Mouse (Mus musculus): ENCODE measurements around the gene Zc2hc1c. TPM values are rescaled to one million over a fixed set of nuclear protein-coding genes. Genes with fewer than 3 reads are reported as not detected.

Zc2hc1c gene
- polyA plus RNA-seq, 1 experiment from 2014 or later = 1.9 TPM

- no peaks in the 10 kb centered on the region for H3K9me3 ChIP-seq
- WGBS = 50% methylated on average over 4 of the region's 5 CpGs
- H3K27me3 ChIP-seq = no peaks in the 10 kb centered on the region
- H3K27ac ChIP-seq = peak overlapping the region; percentile 84; the same call in 1 of the 2 replicates
- peaks cover 30% of the 10 kb centered on the region for H3K4me1 ChIP-seq
- H3K36me3 ChIP-seq = no peaks in the 10 kb centered on the region
- no peak overlapping the region for H3K4me3 ChIP-seq
- no peak overlapping the region for H3K9ac ChIP-seq
- no peak for ATAC-seq (ENCODE audit: insufficient number of reproducible peaks, low FRiP score, low TSS enrichment, low read depth)
- no peak overlapping the region for H3K4me2 ChIP-seq
Observed at GRCm38 (mm10) chr12:85286941-85287340, 1.4 kb upstream of the Zc2hc1c start.

DNA sequence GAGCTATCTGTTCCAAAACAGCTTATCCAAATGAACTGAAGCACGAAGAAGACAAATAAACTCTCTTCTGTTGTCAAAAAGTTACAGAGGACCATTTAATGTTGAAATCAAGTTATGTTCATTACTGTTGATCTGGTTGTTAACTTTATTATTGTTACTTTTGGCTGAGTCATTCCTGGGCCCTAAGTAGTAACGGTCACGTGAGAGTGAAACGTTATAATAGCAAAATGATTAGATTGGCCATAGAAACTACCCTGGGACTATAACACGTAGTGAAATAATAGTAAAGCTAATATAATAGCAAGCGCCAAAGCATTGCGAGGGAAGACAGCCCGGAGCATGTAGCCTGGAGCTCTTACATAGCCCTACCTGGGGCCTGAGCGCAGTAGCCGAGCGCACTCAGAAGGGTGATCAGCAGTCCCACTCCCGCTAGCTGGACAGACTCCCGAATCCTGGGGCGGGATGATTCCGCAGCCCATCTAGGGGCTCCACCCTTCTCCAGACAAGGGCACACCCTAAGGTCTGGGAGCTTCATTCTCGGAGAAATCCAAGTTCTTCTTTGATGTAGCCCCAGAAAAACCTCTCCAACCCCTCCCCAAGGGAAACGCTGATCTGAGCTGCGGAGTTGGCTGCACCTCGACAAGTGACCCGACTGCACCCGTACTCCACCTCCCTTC lies 444 bp upstream of the Zc2hc1c start, which contains the start of gene Acyp1:
TSS of gene Acyp1 (minus strand) at position 630 of the 677 bp plus-strand sequence.
- 6% methylated on average over 21 of the region's 21 CpGs for WGBS
- H3K4me1 ChIP-seq = peaks cover 30% of the 10 kb centered on the region
- peak within 1 kb of the TSS; percentile 45 for H3K4me3 ChIP-seq
- ATAC-seq (ENCODE audit: insufficient number of reproducible peaks, low FRiP score, low TSS enrichment, low read depth) = peak; percentile 82
- peak within 1 kb of the TSS; percentile 18; the same call in 1 of the 2 replicates for H3K9ac ChIP-seq
- no peaks in the 10 kb centered on the region for H3K9me3 ChIP-seq
- H3K36me3 ChIP-seq = no peaks in the 10 kb centered on the region
- peak within 1 kb of the TSS; percentile 83 for H3K4me2 ChIP-seq
- peak within 1 kb of the TSS; percentile 84 for H3K27ac ChIP-seq
- H3K27me3 ChIP-seq = no peaks in the 10 kb centered on the region

GRCm38 (mm10) chr12:85289157-85290000 lies 988 bp downstream of the Zc2hc1c start:
- Histone ChIP-seq H3K4me2 (peak overlapping the region; percentile 83), H3K4me3 (peak overlapping the region; percentile 45), H3K27ac (peak overlapping the region; percentile 81), H3K36me3 (no peaks in the 10 kb centered on the region), H3K9ac (0 out of 2 replicates have a peak overlapping the region, but pooled peaks have one; percentile 8), H3K9me3 (no peaks in the 10 kb centered on the region), H3K4me1 (peaks cover 30% of the 10 kb centered on the region), H3K27me3 (no peaks in the 10 kb centered on the region)
- WGBS = 32% methylated on average over 24 of the region's 24 CpGs
- ATAC-seq (ENCODE audit: insufficient number of reproducible peaks, low FRiP score, low TSS enrichment, low read depth) = peak; percentile 60

GRCm38 (mm10) chr12:85290633-85291032 lies 2.2 kb downstream of the Zc2hc1c start:
- H3K27ac ChIP-seq = no peak overlapping the region
- no peaks in the 10 kb centered on the region for H3K9me3 ChIP-seq
- ATAC-seq (ENCODE audit: insufficient number of reproducible peaks, low FRiP score, low TSS enrichment, low read depth) = no peak
- H3K9ac ChIP-seq = no peak overlapping the region
- peaks cover 30% of the 10 kb centered on the region for H3K4me1 ChIP-seq
- H3K4me2 ChIP-seq = peak overlapping the region; percentile 7; the same call in 1 of the 2 replicates
- 80% methylated on average over 10 of the region's 10 CpGs for WGBS
- H3K4me3 ChIP-seq = no peak overlapping the region; the same call in 1 of the 2 replicates
- no peaks in the 10 kb centered on the region for H3K36me3 ChIP-seq
- no peaks in the 10 kb centered on the region for H3K27me3 ChIP-seq

- no peak overlapping the region for H3K4me3 ChIP-seq
- no peak overlapping the region for H3K4me2 ChIP-seq
- H3K4me1 ChIP-seq = peaks cover 35% of the 10 kb centered on the region
- no peaks in the 10 kb centered on the region for H3K36me3 ChIP-seq
- no peak overlapping the region for H3K9ac ChIP-seq
- H3K27me3 ChIP-seq = no peaks in the 10 kb centered on the region
- no peak for ATAC-seq (ENCODE audit: insufficient number of reproducible peaks, low FRiP score, low TSS enrichment, low read depth)
- no peaks in the 10 kb centered on the region for H3K9me3 ChIP-seq
- no peak overlapping the region for H3K27ac ChIP-seq
Observed at GRCm38 (mm10) chr12:85291541-85291940, 3.1 kb downstream of the Zc2hc1c start.

- Histone ChIP-seq H3K36me3 (no peaks in the 10 kb centered on the region), H3K4me2 (no peak overlapping the region), H3K4me3 (no peak overlapping the region), H3K4me1 (peaks cover 42% of the 10 kb centered on the region), H3K27me3 (no peaks in the 10 kb centered on the region), H3K27ac (no peak overlapping the region), H3K9me3 (no peaks in the 10 kb centered on the region), H3K9ac (no peak overlapping the region)
- no peak for ATAC-seq (ENCODE audit: insufficient number of reproducible peaks, low FRiP score, low TSS enrichment, low read depth)
- 74% methylated on average over 6 of the region's 6 CpGs for WGBS
Observed at GRCm38 (mm10) chr12:85292288-85292687, 3.9 kb downstream of the Zc2hc1c start.

- Histone ChIP-seq H3K9ac (no peak overlapping the region), H3K27ac (no peak overlapping the region), H3K4me1 (peaks cover 45% of the 10 kb centered on the region), H3K27me3 (no peaks in the 10 kb centered on the region), H3K4me2 (no peak overlapping the region), H3K4me3 (no peak overlapping the region), H3K9me3 (no peaks in the 10 kb centered on the region), H3K36me3 (no peaks in the 10 kb centered on the region)
- no peak for ATAC-seq (ENCODE audit: insufficient number of reproducible peaks, low FRiP score, low TSS enrichment, low read depth)
Observed at GRCm38 (mm10) chr12:85292906-85293305, 4.5 kb downstream of the Zc2hc1c start.

- no peak overlapping the region for H3K9ac ChIP-seq
- no peak overlapping the region for H3K4me2 ChIP-seq
- H3K27me3 ChIP-seq = no peaks in the 10 kb centered on the region
- no peak overlapping the region for H3K27ac ChIP-seq
- no peak for ATAC-seq (ENCODE audit: insufficient number of reproducible peaks, low FRiP score, low TSS enrichment, low read depth)
- H3K36me3 ChIP-seq = peaks cover 4% of the 10 kb centered on the region; the same call in 1 of the 2 replicates
- H3K4me3 ChIP-seq = no peak overlapping the region
- 91% methylated on average over 2 of the region's 2 CpGs for WGBS
- H3K9me3 ChIP-seq = no peaks in the 10 kb centered on the region
- H3K4me1 ChIP-seq = peaks cover 36% of the 10 kb centered on the region
Observed at GRCm38 (mm10) chr12:85295506-85295905, 7.1 kb downstream of the Zc2hc1c start.

GRCm38 (mm10) chr12:85296915-85297314 lies 8.5 kb downstream of the Zc2hc1c start:
- Histone ChIP-seq H3K9me3 (no peaks in the 10 kb centered on the region), H3K4me1 (peaks cover 33% of the 10 kb centered on the region), H3K4me2 (no peak overlapping the region), H3K36me3 (peaks cover 18% of the 10 kb centered on the region), H3K9ac (no peak overlapping the region), H3K27me3 (no peaks in the 10 kb centered on the region), H3K4me3 (no peak overlapping the region), H3K27ac (peak overlapping the region; percentile 44)
- no peak for ATAC-seq (ENCODE audit: insufficient number of reproducible peaks, low FRiP score, low TSS enrichment, low read depth)
- 45% methylated on average over 5 of the region's 5 CpGs for WGBS

DNA sequence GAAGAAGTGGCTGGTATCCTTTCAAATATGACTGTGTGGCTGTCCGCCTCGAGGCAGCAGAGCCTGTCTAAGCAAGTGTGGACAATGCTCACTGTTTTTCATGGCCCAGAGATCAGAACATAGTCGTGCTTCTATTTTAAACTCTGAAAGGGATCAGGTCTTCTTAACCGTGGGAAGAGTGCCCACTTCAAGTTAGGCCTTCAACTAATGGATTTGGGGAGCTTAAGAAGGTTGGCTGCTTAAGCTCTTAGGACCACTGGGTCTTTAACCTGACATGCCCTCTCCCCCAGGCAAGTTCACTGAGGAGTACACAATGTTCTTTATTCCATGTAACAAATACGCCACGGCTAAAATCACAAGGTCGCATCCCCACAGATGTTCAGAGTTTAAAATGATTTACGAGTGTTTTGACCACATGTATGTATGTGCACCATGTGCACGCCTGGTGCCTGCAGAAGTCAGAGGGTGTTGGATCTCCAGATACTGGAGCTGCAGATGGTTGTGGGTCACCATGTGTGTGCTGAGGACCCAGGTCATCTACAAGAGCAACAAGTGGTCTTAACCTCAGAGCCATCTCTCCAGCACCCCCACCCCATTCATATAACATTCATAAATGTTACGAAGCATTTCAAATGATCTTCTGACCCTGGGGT lies 9.1 kb downstream of the Zc2hc1c start:
- H3K4me3 ChIP-seq = no peak overlapping the region
- peaks cover 33% of the 10 kb centered on the region for H3K4me1 ChIP-seq
- no peak overlapping the region for H3K4me2 ChIP-seq
- peaks cover 24% of the 10 kb centered on the region for H3K36me3 ChIP-seq
- WGBS = 46% methylated on average over 10 of the region's 10 CpGs
- no peak for ATAC-seq (ENCODE audit: insufficient number of reproducible peaks, low FRiP score, low TSS enrichment, low read depth)
- H3K9ac ChIP-seq = no peak overlapping the region
- H3K9me3 ChIP-seq = no peaks in the 10 kb centered on the region
- H3K27ac ChIP-seq = peak overlapping the region; percentile 44
- H3K27me3 ChIP-seq = no peaks in the 10 kb centered on the region

GRCm38 (mm10) chr12:85298127-85298834 lies 9.9 kb downstream of the Zc2hc1c start:
- Histone ChIP-seq H3K4me1 (peaks cover 33% of the 10 kb centered on the region), H3K4me3 (no peak overlapping the region), H3K4me2 (no peak overlapping the region), H3K27ac (peak overlapping the region; percentile 44), H3K36me3 (peaks cover 30% of the 10 kb centered on the region), H3K9ac (no peak overlapping the region), H3K9me3 (no peaks in the 10 kb centered on the region), H3K27me3 (no peaks in the 10 kb centered on the region)
- WGBS = 18% methylated on average over 11 of the region's 11 CpGs
- ATAC-seq (ENCODE audit: insufficient number of reproducible peaks, low FRiP score, low TSS enrichment, low read depth) = no peak

Measured in limb, embryonic 15.5 days (tissue).